Mouse (Mus musculus) frontal cortex, postnatal 25 days (tissue): Measurements from ENCODE around the gene Pttg1ip.

Experiments
- DNase-seq, 2 experiments: peaks; one replicate each; pipeline ENCODE4 v3.0.0; 2022; ENCODE audit warnings: low spot score in 2 of 2

Pttg1ip gene

GRCm38 (mm10) chr10:77569481-77569880, 12.0 kb upstream of the Pttg1ip start:
- no peak for DNase-seq

- no peak for DNase-seq
Observed at GRCm38 (mm10) chr10:77569973-77570658, 11.4 kb upstream of the Pttg1ip start.

- DNase-seq: no peak
Observed at GRCm38 (mm10) chr10:77572225-77572624, 9.3 kb upstream of the Pttg1ip start.

GRCm38 (mm10) chr10:77573162-77573561, 8.4 kb upstream of the Pttg1ip start:
- DNase-seq: no peak

- no peak for DNase-seq
Observed at GRCm38 (mm10) chr10:77580027-77580920, 1.2 kb upstream of the Pttg1ip start.

- no peak for DNase-seq
Observed at GRCm38 (mm10) chr10:77581023-77581407, 505 bp upstream of the Pttg1ip start.

- DNase-seq: no peak
Observed at GRCm38 (mm10) chr10:77582285-77582618, 732 bp downstream of the Pttg1ip start.

- DNase-seq: no peak
Observed at GRCm38 (mm10) chr10:77583795-77584422, 2.4 kb downstream of the Pttg1ip start.

GRCm38 (mm10) chr10:77586637-77587036, 5.1 kb downstream of the Pttg1ip start:
- DNase-seq: no peak

- no peak for DNase-seq
Observed at GRCm38 (mm10) chr10:77587091-77587775, 5.7 kb downstream of the Pttg1ip start.

- no peak for DNase-seq
Observed at GRCm38 (mm10) chr10:77588036-77588435, 6.5 kb downstream of the Pttg1ip start.

- DNase-seq: no peak
Observed at GRCm38 (mm10) chr10:77589117-77589516, 7.6 kb downstream of the Pttg1ip start.

- DNase-seq: no peak
Observed at GRCm38 (mm10) chr10:77589749-77590148, 8.2 kb downstream of the Pttg1ip start.

GRCm38 (mm10) chr10:77590812-77591211, 9.3 kb downstream of the Pttg1ip start:
- no peak for DNase-seq

- DNase-seq: peak; percentile 38 to 56
Observed at GRCm38 (mm10) chr10:77591546-77591945, 10.0 kb downstream of the Pttg1ip start.

- no peak for DNase-seq
Observed at GRCm38 (mm10) chr10:77596060-77596459, 14.5 kb downstream of the Pttg1ip start.

- no peak for DNase-seq
Observed at GRCm38 (mm10) chr10:77603021-77603420, 21.5 kb downstream of the Pttg1ip start.

- DNase-seq: no peak
Observed at GRCm38 (mm10) chr10:77604111-77604510, 22.6 kb downstream of the Pttg1ip start.

GRCm38 (mm10) chr10:77604958-77605357, 23.4 kb downstream of the Pttg1ip start:
- no peak for DNase-seq

GRCm38 (mm10) chr10:77605368-77605767, 23.8 kb downstream of the Pttg1ip start:
- DNase-seq: no peak

GRCm38 (mm10) chr10:77605908-77606826, 24.6 kb downstream of the Pttg1ip start, which contains the start of the genes Sumo3 and Gm49325:
Gene Sumo3, plus strand, starts transcription at chr10:77606097.
Gene Gm49325, plus strand, starts transcription at chr10:77606197.
- peak; percentile 76 to 87 for DNase-seq
